Mouse (Mus musculus) liver, embryonic 15.5 days (tissue): ENCODE measurements at regions not wholly inside any gene's neighbourhood (a gene's known extent, or its start where the extent isn't known, plus 50 kb on each side); places are given as distances from the start of the nearest gene placed in this dataset.

ENCODE experiments used
- ATAC-seq: fragments of 200-750 bp; cut with Nextera tagmentation; 2 replicates; pipeline ENCODE4 v1.8.0; 2017; ENCODE audit warnings: moderate number of reproducible peaks, mild to moderate bottlenecking, moderate library complexity; ENCODE audit not compliant: insufficient read depth
- H3K27ac ChIP-seq: fragments of 300-500 bp; sonication (generic); replicated peaks from 2 replicates; pipeline ENCODE4 v1.5.1; 2015; ENCODE audit warnings: mild to moderate bottlenecking, inconsistent platforms
- H3K27me3 ChIP-seq: fragments of 300-500 bp; sonication (generic); 2 replicates; pipeline ENCODE4 v1.6.1; 2015; ENCODE audit warnings: mild to moderate bottlenecking, inconsistent platforms
- H3K36me3 ChIP-seq: fragments of 300-500 bp; sonication (generic); replicated peaks from 2 replicates; pipeline ENCODE4 v1.6.1; 2015; ENCODE audit warnings: moderate library complexity, mild to moderate bottlenecking, inconsistent platforms
- H3K4me1 ChIP-seq: fragments of 300-500 bp; sonication (generic); replicated peaks from 2 replicates; pipeline ENCODE4 v1.6.1; 2015; ENCODE audit warnings: inconsistent platforms
- H3K4me2 ChIP-seq: fragments of 300-500 bp; sonication (generic); 2 replicates; pipeline ENCODE4 v1.6.1; 2015; ENCODE audit warnings: moderate library complexity, mild to moderate bottlenecking, inconsistent platforms
- H3K4me3 ChIP-seq: fragments of 300-500 bp; sonication (generic); replicated peaks from 2 replicates; pipeline ENCODE4 v1.5.1; 2015; ENCODE audit warnings: mild to moderate bottlenecking, inconsistent platforms
- H3K9ac ChIP-seq: fragments of 300-500 bp; sonication (generic); 2 replicates; pipeline ENCODE4 v1.6.1; 2015; ENCODE audit warnings: moderate library complexity, mild to moderate bottlenecking, inconsistent platforms
- H3K9me3 ChIP-seq: fragments of 300-500 bp; sonication (generic); replicated peaks from 2 replicates; pipeline ENCODE4 v1.6.1; 2016; ENCODE audit warnings: inconsistent platforms
- WGBS: fragments of 180-500 bp; shearing (Covaris S2); methylation state at CpG from one replicate; pipeline ENCODE4 v1.1.7; 2015; ENCODE audit warnings: mixed read lengths; ENCODE audit not compliant: insufficient replicate concordance; 5-methylcytosine and 5-hydroxymethylcytosine counted together

DNA sequence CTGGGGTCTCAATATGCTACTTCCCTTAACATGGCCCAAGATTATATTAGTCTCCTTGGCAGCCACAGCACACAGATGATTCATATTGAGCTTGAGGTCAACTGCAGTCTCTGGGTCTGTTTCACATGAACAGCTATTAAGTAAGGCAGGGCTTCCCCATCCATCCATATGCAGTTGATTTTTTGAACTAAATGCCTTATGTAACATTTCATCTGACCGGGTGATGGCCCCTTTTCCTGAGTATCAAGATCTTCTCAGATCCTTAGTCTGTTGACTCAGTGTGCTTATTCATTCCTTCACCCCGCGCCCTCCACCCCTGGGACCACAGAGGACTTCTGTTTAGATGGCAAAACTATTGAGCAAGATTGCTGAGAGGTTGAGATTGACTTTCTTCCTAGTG lies 202.7 kb downstream of the Cyp26b1 start:
- H3K4me1 ChIP-seq: peaks cover 29% of the 10 kb centered on the region
- WGBS: 69% methylated on average over 3 of the region's 3 CpGs
- H3K4me2 ChIP-seq: no peak overlapping the region
- no peaks in the 10 kb centered on the region for H3K27me3 ChIP-seq
- H3K36me3 ChIP-seq: no peaks in the 10 kb centered on the region
- no peaks in the 10 kb centered on the region for H3K9me3 ChIP-seq
- H3K9ac ChIP-seq: no peak overlapping the region
- no peak overlapping the region for H3K4me3 ChIP-seq
- no peak for ATAC-seq
- H3K27ac ChIP-seq: no peak overlapping the region

DNA sequence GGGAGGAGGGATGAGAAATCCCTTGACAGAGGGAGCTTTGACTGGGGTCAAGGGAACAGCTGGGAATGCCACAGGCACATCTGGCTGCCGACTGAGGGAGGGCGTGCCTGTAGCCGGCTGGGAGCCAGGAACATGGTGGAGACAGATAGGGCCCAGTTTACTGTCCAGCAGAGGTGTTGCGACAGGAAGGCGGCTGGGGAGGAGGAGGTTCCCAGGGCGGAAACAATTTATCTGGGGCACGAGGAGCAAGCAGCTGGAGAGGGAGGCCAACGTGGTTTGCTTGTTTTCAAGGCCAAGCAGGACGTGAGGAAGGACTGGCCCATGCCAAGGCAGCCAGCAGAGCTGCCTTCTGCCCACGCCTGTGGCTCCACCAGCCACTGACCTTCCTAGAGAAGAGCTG lies 208.0 kb downstream of the Cyp26b1 start:
- ATAC-seq: peak; percentile 74
- Histone ChIP-seq H3K4me3 (no peak overlapping the region), H3K36me3 (no peaks in the 10 kb centered on the region), H3K27me3 (0 out of 2 replicates have a peak, but pooled peaks cover 4% of the 10 kb centered on the region), H3K4me1 (peaks cover 17% of the 10 kb centered on the region; the same call in 1 of the 2 replicates), H3K27ac (0 out of 2 replicates have a peak overlapping the region, but pooled peaks have one; percentile 41), H3K4me2 (peak overlapping the region; percentile 30; the same call in 1 of the 2 replicates), H3K9ac (no peak overlapping the region), H3K9me3 (no peaks in the 10 kb centered on the region)
- 5% methylated on average over 10 of the region's 10 CpGs for WGBS

DNA sequence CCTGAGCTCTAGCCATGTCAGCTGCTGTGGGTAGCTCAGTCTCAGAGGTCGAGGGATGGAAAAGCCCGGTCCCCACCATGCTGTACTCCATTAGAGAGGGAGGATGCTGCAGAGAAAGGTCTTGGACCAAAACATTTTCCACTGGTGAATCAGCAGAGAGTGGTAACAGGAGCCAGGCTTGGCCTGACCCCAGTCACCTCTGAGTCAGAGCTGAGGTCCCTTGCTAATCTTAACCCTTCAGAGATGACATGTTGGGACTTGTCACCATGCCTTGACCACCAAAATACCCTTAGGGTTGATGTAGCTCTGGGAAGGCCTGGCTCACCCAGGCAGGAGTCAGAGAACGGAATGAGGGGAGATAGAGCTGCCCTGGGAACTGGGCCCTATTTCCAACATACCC lies 210.0 kb downstream of the Cyp26b1 start:
- Histone ChIP-seq H3K4me1 (peaks cover 17% of the 10 kb centered on the region; the same call in 1 of the 2 replicates), H3K27me3 (0 out of 2 replicates have a peak, but pooled peaks cover 4% of the 10 kb centered on the region), H3K27ac (no peak overlapping the region), H3K36me3 (no peaks in the 10 kb centered on the region), H3K4me2 (no peak overlapping the region), H3K9me3 (no peaks in the 10 kb centered on the region), H3K4me3 (no peak overlapping the region), H3K9ac (no peak overlapping the region)
- 62% methylated on average over 3 of the region's 3 CpGs for WGBS
- no peak for ATAC-seq

DNA sequence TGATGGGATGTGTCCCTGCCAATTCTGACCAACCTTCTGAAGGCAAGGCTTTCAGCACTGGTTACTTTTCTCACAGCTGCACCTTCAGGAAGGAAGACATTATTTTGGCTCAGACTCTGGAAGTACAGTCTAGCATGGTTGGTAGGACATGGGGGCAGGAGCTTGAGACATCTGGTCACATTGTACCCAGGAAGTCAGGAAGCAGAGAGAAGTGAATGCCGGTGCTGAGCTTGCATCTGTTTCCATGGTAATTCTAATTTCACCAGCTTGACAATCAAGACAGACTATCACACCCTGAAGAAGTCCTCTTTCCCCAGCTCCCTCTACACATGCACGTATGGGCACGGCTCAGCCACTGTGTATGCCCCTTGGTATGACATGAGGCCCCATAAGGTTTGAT lies 210.6 kb downstream of the Cyp26b1 start:
- 72% methylated on average over 3 of the region's 3 CpGs for WGBS
- Histone ChIP-seq H3K27me3 (peaks cover 8% of the 10 kb centered on the region; the same call in 1 of the 2 replicates), H3K4me2 (no peak overlapping the region), H3K9me3 (no peaks in the 10 kb centered on the region), H3K4me3 (no peak overlapping the region), H3K9ac (no peak overlapping the region), H3K36me3 (no peaks in the 10 kb centered on the region), H3K4me1 (peaks cover 17% of the 10 kb centered on the region; the same call in 1 of the 2 replicates), H3K27ac (no peak overlapping the region)
- no peak for ATAC-seq

DNA sequence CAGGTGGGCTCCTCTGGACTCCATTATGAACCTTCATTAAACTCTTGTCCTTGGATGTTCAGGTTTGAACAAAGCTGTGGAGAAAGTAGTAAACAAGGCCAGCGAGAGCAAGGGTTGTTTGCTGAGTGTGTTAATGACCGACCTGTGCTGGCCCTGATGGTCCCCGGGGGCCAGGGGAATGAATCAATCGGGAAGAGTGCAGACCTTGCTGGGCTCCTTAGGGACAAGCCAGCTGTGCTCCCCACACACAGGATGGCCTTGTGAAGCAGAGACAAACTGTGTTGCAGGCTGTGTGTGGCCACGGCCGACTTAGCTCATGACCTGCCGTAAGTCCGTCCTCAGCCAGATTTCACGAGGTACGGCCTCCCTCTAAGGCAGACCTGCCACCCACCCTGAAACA lies 212.1 kb downstream of the Cyp26b1 start:
- no peak overlapping the region for H3K4me2 ChIP-seq
- ATAC-seq: no peak
- peaks cover 14% of the 10 kb centered on the region; the same call in 1 of the 2 replicates for H3K4me1 ChIP-seq
- H3K9me3 ChIP-seq: no peaks in the 10 kb centered on the region
- no peaks in the 10 kb centered on the region for H3K36me3 ChIP-seq
- no peak overlapping the region for H3K27ac ChIP-seq
- peaks cover 10% of the 10 kb centered on the region; the same call in 1 of the 2 replicates for H3K27me3 ChIP-seq
- no peak overlapping the region for H3K4me3 ChIP-seq
- WGBS: 71% methylated on average over 10 of the region's 10 CpGs
- H3K9ac ChIP-seq: no peak overlapping the region

DNA sequence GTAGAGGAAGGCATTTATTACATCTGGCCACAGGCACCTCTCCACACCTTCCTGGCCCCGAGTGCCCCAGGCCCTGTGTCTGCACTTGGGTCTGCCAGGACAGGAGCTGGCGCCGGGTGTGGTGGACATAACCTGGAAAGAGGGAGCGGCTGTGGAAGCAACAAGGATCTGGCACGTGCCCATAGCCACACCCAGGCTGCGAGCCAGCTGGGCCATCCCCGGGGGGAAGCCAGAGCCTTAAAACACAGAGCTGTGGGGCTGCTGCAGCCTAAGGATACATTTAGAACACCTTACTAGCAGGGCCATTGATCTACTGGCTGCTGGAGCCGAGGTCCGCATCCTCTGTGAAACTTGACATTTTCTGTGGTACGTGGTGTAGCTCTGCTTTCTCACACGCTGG lies 217.0 kb downstream of the Cyp26b1 start:
- WGBS: 51% methylated on average over 11 of the region's 11 CpGs
- H3K36me3 ChIP-seq: no peaks in the 10 kb centered on the region
- no peak for ATAC-seq

DNA sequence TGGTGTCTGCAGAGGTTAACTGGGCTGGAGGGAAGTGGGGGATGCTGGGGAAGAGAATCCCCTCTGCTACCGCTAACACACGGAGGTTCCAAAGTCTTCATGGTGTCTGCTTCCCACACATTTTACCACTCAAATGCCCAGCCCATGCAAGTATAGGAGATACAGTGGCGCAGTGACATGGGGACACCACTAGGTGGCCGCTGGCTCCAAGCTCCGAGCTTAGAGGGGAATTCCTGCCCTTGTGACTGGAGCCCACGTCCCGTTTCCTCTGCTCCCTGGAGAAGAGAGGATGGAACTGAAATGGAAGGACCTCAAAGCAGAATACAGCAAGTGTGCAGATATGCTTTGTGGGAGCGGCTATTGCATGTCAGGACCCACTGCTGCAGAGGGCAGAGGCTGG lies 218.2 kb downstream of the Cyp26b1 start:
- peaks cover 13% of the 10 kb centered on the region for H3K27me3 ChIP-seq

More for the DNA sequence above, 217.0 kb downstream of the Cyp26b1 start:
- Histone ChIP-seq H3K4me3 (no peak overlapping the region), H3K27me3 (peaks cover 13% of the 10 kb centered on the region), H3K9ac (no peak overlapping the region), H3K27ac (no peak overlapping the region), H3K4me2 (no peak overlapping the region), H3K4me1 (no peaks in the 10 kb centered on the region), H3K9me3 (no peaks in the 10 kb centered on the region)

DNA sequence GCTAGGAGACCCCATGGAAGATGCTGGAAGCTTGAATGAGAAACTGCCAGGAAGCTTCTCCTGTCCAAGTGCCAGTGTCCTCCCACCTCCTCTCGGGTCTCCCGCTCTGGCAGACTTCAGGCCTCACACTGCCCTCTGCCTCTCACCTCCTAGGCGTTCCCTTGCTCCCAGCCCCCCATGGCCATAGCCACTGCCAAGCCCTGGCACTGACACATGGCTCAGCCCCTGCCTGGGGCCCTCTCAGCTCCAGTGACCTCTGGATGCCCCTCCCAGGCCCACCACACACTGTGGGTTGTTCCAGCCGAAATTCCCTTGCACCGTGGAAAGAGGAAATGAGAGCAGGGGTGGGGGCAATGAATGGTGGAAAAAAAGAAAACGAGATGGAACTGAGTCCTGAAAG lies 227.3 kb downstream of the Cyp26b1 start:
- H3K9ac ChIP-seq: no peak overlapping the region
- WGBS: 33% methylated on average over 6 of the region's 6 CpGs
- H3K4me2 ChIP-seq: no peak overlapping the region
- H3K27me3 ChIP-seq: 0 out of 2 replicates have a peak, but pooled peaks cover 4% of the 10 kb centered on the region
- no peak overlapping the region for H3K4me3 ChIP-seq
- H3K4me1 ChIP-seq: no peaks in the 10 kb centered on the region
- no peaks in the 10 kb centered on the region for H3K36me3 ChIP-seq
- H3K9me3 ChIP-seq: no peaks in the 10 kb centered on the region
- H3K27ac ChIP-seq: no peak overlapping the region
- ATAC-seq: no peak

More for the DNA sequence above, 218.2 kb downstream of the Cyp26b1 start:
- no peak overlapping the region for H3K27ac ChIP-seq
- 11% methylated on average over 8 of the region's 8 CpGs for WGBS
- H3K4me2 ChIP-seq: no peak overlapping the region
- H3K9me3 ChIP-seq: no peaks in the 10 kb centered on the region
- H3K36me3 ChIP-seq: no peaks in the 10 kb centered on the region
- no peaks in the 10 kb centered on the region for H3K4me1 ChIP-seq
- H3K9ac ChIP-seq: no peak overlapping the region
- no peak overlapping the region for H3K4me3 ChIP-seq
- no peak for ATAC-seq

DNA sequence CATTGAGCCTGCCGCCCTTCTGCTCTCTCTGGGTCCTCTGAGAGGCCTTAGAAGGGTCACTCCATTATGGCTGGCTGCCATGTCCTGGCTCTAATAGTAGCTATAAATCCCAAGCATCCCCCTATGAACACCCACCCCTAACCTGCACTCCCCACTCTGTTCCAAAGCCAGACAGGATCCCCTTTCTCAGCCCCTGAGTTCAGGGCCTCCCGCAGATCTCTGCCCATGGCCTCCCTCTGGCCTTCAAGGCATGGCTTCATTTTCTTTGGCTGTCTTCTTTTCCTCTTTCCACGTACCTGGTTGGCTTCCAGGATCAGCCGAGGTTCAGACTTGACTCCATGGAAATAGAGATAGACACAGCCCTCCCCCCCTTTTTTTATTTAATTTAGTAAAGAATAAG lies 227.8 kb downstream of the Cyp26b1 start:
- ATAC-seq: no peak
- Histone ChIP-seq H3K9ac (no peak overlapping the region), H3K27me3 (0 out of 2 replicates have a peak, but pooled peaks cover 4% of the 10 kb centered on the region), H3K4me1 (no peaks in the 10 kb centered on the region), H3K36me3 (no peaks in the 10 kb centered on the region), H3K27ac (no peak overlapping the region), H3K9me3 (no peaks in the 10 kb centered on the region), H3K4me2 (no peak overlapping the region), H3K4me3 (no peak overlapping the region)
- 60% methylated on average over 4 of the region's 4 CpGs for WGBS

DNA sequence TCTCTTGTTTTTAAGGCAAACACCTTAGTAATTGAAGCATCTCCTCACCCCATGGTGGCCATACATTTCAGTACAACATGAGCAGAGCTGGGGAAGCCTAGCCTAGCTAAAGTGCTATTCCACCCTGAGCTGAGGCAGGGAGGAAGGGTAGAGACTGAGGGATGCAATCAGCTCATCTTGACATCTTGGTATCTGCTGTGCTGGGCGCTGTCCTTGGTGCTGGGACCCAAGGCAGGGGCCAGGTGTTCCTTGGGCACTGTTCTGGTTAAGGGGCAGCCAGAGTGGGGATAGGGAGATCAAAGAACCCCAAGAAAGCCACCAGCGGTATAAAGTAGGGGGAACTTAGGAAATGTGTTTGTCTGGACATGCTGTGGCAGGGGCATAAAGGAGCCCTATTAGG lies 228.7 kb downstream of the Cyp26b1 start:
- H3K4me1 ChIP-seq: no peaks in the 10 kb centered on the region
- no peaks in the 10 kb centered on the region for H3K36me3 ChIP-seq
- no peak for ATAC-seq
- H3K27ac ChIP-seq: no peak overlapping the region
- H3K9me3 ChIP-seq: no peaks in the 10 kb centered on the region
- H3K4me3 ChIP-seq: no peak overlapping the region
- 13% methylated on average over 2 of the region's 2 CpGs for WGBS
- H3K27me3 ChIP-seq: 0 out of 2 replicates have a peak, but pooled peaks cover 4% of the 10 kb centered on the region
- no peak overlapping the region for H3K4me2 ChIP-seq
- no peak overlapping the region for H3K9ac ChIP-seq

DNA sequence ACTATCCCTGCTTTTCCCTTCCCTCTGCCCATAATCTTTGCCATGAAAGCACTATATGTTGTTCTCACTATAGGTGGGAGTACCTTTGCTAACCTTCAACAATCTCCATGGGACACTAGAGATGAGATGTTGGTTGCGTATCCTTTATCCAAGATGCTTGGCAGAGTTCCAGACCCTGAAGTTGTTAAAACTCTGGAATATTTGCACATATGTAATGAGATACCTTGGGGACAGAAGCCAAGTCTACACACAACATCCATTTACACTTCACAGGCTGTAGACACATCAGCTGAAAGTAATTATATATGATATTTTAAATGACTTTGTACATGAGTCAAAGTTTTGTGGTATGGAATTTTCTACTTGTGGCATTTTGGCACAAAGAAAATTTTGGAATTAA lies 231.4 kb downstream of the Cyp26b1 start:
- Histone ChIP-seq H3K9me3 (no peaks in the 10 kb centered on the region), H3K27ac (no peak overlapping the region), H3K4me3 (no peak overlapping the region), H3K36me3 (no peaks in the 10 kb centered on the region), H3K9ac (no peak overlapping the region), H3K4me2 (no peak overlapping the region), H3K4me1 (no peaks in the 10 kb centered on the region), H3K27me3 (no peaks in the 10 kb centered on the region)
- no peak for ATAC-seq
- 86% methylated on average over 1 of the region's 1 CpGs for WGBS

DNA sequence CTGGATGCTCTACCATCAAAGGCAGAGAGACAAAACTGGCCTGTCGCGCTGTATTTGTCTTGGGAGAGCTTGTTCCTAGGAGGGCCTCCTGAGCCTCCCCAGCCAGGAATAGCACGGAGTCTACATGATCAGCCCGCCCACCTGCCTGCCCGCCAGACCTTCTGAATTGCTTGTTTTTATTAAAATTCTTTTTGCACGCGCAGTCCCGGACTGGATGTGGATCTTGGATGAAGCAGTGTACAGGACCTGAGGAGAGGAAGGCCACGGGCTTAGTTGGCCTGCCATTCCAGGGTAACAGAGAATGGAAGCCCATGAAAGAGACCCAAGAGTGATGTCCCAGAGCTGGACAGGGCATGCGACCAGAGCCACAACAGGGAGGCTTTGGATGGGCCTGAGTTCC lies 235.8 kb downstream of the Cyp26b1 start:
- Histone ChIP-seq H3K9me3 (no peaks in the 10 kb centered on the region), H3K27me3 (no peaks in the 10 kb centered on the region), H3K4me2 (no peak overlapping the region), H3K36me3 (no peaks in the 10 kb centered on the region), H3K4me3 (no peak overlapping the region), H3K4me1 (no peaks in the 10 kb centered on the region), H3K9ac (no peak overlapping the region), H3K27ac (no peak overlapping the region)
- WGBS: 72% methylated on average over 10 of the region's 10 CpGs
- no peak for ATAC-seq
